Mouse (Mus musculus) kidney, postnatal 0 days (tissue): ENCODE results near the gene Vps53. TPM values are rescaled to one million over a fixed set of nuclear protein-coding genes. Genes with fewer than 3 reads are reported as not detected.

ENCODE experiments used
- ATAC-seq: fragments of 200-750 bp; cut with Nextera tagmentation; replicated peaks from 2 replicates; pipeline ENCODE4 v1.8.0; 2017; ENCODE audit warnings: low read depth, moderate number of reproducible peaks, moderate TSS enrichment, moderate library complexity; ENCODE audit not compliant: low FRiP score
- DNase-seq: peaks from one replicate; pipeline ENCODE4 v3.0.0-alpha.2; 2016; ENCODE audit warnings: low spot score
- H3K27ac ChIP-seq: fragments of 300-500 bp; sonication (generic); 2 replicates; pipeline ENCODE4 v1.5.1; 2014; ENCODE audit warnings: mild to moderate bottlenecking
- H3K27me3 ChIP-seq: fragments of 300-500 bp; sonication (generic); 2 replicates; pipeline ENCODE4 v1.6.1; 2014; ENCODE audit warnings: low read length, mixed read lengths; ENCODE audit not compliant: insufficient read depth
- H3K36me3 ChIP-seq: fragments of 300-500 bp; sonication (generic); 2 replicates; pipeline ENCODE4 v1.6.1; 2014; ENCODE audit warnings: low read length, mixed read lengths; ENCODE audit not compliant: insufficient read depth
- H3K4me1 ChIP-seq: fragments of 300-500 bp; sonication (generic); replicated peaks from 2 replicates; pipeline ENCODE4 v1.6.1; 2014; ENCODE audit warnings: antibody characterized with exemption, low read length, mixed read lengths; ENCODE audit not compliant: insufficient read depth
- H3K4me2 ChIP-seq: fragments of 300-500 bp; sonication (generic); 2 replicates; pipeline ENCODE4 v1.6.1; 2014; ENCODE audit warnings: mild to moderate bottlenecking, low read length, moderate library complexity, mixed read lengths
- H3K4me3 ChIP-seq: fragments of 300-500 bp; sonication (generic); replicated peaks from 2 replicates; pipeline ENCODE4 v1.5.1; 2014; ENCODE audit warnings: low read depth, low read length
- H3K9ac ChIP-seq: fragments of 300-500 bp; sonication (generic); 2 replicates; pipeline ENCODE4 v1.6.1; 2014; ENCODE audit warnings: low read depth, low read length
- H3K9me3 ChIP-seq: fragments of 300-500 bp; sonication (generic); replicated peaks from 2 replicates; pipeline ENCODE4 v1.6.1; 2016; ENCODE audit warnings: low read length, inconsistent platforms, mixed read lengths
- CTCF ChIP-seq: IDR thresholded peaks from 2 replicates; pipeline ENCODE4 v1.5.1; 2016; ENCODE audit warnings: antibody characterized with exemption, low read depth, mild to moderate bottlenecking, moderate library complexity
- WGBS: fragments of 180-500 bp; shearing (Covaris S2); extraction: QIAGEN DNeasy Blood & Tissue Kit; methylation state at CpG from one replicate; pipeline ENCODE4 v1.1.7; 2014; 5-methylcytosine and 5-hydroxymethylcytosine counted together
- polyA plus RNA-seq: library from polyadenylated mRNA; unstranded; fragments of >200 nt; fragmentation: Nextera tagmentation; extraction: Ambion mirVana; gene quantifications from 2 replicates; pipeline ENCODE4 v1.2.1, GENCODE M21; 2015

Gene Vps53
- polyA plus RNA-seq, 1 experiment from 2014 or later, result 39.0 TPM

- H3K4me1 ChIP-seq, result peaks cover 4% of the 10 kb centered on the region; the same call in 1 of the 2 replicates
- WGBS, result 71% methylated on average over 4 of the region's 4 CpGs
- H3K4me2 ChIP-seq, result no peak overlapping the region
- H3K27ac ChIP-seq, result no peak overlapping the region
- DNase-seq, result no peak
- ATAC-seq, result no peak
- H3K4me3 ChIP-seq, result no peak overlapping the region
- no peaks in the 10 kb centered on the region for H3K9me3 ChIP-seq
- H3K27me3 ChIP-seq, result peaks cover 3% of the 10 kb centered on the region; the same call in 1 of the 2 replicates
- no peak overlapping the region for H3K9ac ChIP-seq
- TF ChIP-seq CTCF, result no peak
- no peaks in the 10 kb centered on the region for H3K36me3 ChIP-seq
Observed at GRCm38 (mm10) chr11:76033836-76034235, 145.6 kb downstream of the Vps53 start.

GRCm38 (mm10) chr11:76033359-76033758 lies 146.1 kb downstream of the Vps53 start:
- H3K4me2 ChIP-seq, result no peak overlapping the region
- TF ChIP-seq CTCF, result no peak
- DNase-seq, result no peak
- no peak for ATAC-seq
- no peak overlapping the region for H3K9ac ChIP-seq
- no peaks in the 10 kb centered on the region for H3K36me3 ChIP-seq
- H3K4me1 ChIP-seq, result peaks cover 4% of the 10 kb centered on the region
- no peaks in the 10 kb centered on the region for H3K9me3 ChIP-seq
- H3K4me3 ChIP-seq, result no peak overlapping the region
- 74% methylated on average over 6 of the region's 6 CpGs for WGBS
- no peak overlapping the region for H3K27ac ChIP-seq
- peaks cover 3% of the 10 kb centered on the region; the same call in 1 of the 2 replicates for H3K27me3 ChIP-seq

GRCm38 (mm10) chr11:76028072-76028465 lies 151.4 kb downstream of the Vps53 start:
- DNase-seq, result peak; percentile 71
- WGBS, result 6% methylated on average over 13 of the region's 14 CpGs
- peak; percentile 22; the same call in 1 of the 2 replicates for ATAC-seq

GRCm38 (mm10) chr11:76027139-76028071 lies 152.0 kb downstream of the Vps53 start, which contains the start of gene Rflnb:
TSS of gene Rflnb (minus strand) at chr11:76027782.
- H3K27ac ChIP-seq, result peak within 1 kb of the TSS; percentile 70
- peak within 1 kb of the TSS; percentile 91 for H3K4me2 ChIP-seq
- H3K36me3 ChIP-seq, result 0 out of 2 replicates have a peak, but pooled peaks cover 8% of the 10 kb centered on the region
- under 1% methylated on average over 82 of the region's 112 CpGs for WGBS
- peak; percentile 49; the same call in 1 of the 2 replicates for TF ChIP-seq CTCF
- H3K27me3 ChIP-seq, result peaks cover 3% of the 10 kb centered on the region; the same call in 1 of the 2 replicates
- peak within 1 kb of the TSS; percentile 72 for H3K4me3 ChIP-seq
- H3K9me3 ChIP-seq, result no peaks in the 10 kb centered on the region
- H3K9ac ChIP-seq, result peak within 1 kb of the TSS; percentile 83
- H3K4me1 ChIP-seq, result peaks cover 23% of the 10 kb centered on the region; the same call in 1 of the 2 replicates
- DNase-seq, result peak; percentile 92
- ATAC-seq, result peak; percentile 92

More at GRCm38 (mm10) chr11:76028072-76028465, 151.4 kb downstream of the Vps53 start:
- Histone ChIP-seq H3K4me1 (peaks cover 23% of the 10 kb centered on the region; the same call in 1 of the 2 replicates), H3K4me2 (peak overlapping the region; percentile 91), H3K9me3 (no peaks in the 10 kb centered on the region), H3K36me3 (0 out of 2 replicates have a peak, but pooled peaks cover 8% of the 10 kb centered on the region), H3K27ac (peak overlapping the region; percentile 70), H3K4me3 (peak overlapping the region; percentile 72), H3K9ac (peak overlapping the region; percentile 83), H3K27me3 (peaks cover 3% of the 10 kb centered on the region; the same call in 1 of the 2 replicates)
- no peak for TF ChIP-seq CTCF

GRCm38 (mm10) chr11:76026527-76027138 lies 152.8 kb downstream of the Vps53 start:
- H3K36me3 ChIP-seq, result 0 out of 2 replicates have a peak, but pooled peaks cover 8% of the 10 kb centered on the region
- peak overlapping the region; percentile 72 for H3K4me3 ChIP-seq
- DNase-seq, result peak; percentile 53
- ATAC-seq, result no peak
- peak overlapping the region; percentile 91 for H3K4me2 ChIP-seq
- TF ChIP-seq CTCF, result no peak
- 4% methylated on average over 13 of the region's 14 CpGs for WGBS
- no peaks in the 10 kb centered on the region for H3K9me3 ChIP-seq
- peak overlapping the region; percentile 83 for H3K9ac ChIP-seq
- H3K4me1 ChIP-seq, result peaks cover 23% of the 10 kb centered on the region; the same call in 1 of the 2 replicates
- H3K27ac ChIP-seq, result peak overlapping the region; percentile 70
- peaks cover 3% of the 10 kb centered on the region; the same call in 1 of the 2 replicates for H3K27me3 ChIP-seq

GRCm38 (mm10) chr11:76025080-76025583 lies 154.3 kb downstream of the Vps53 start:
- no peak for DNase-seq
- WGBS, result 78% methylated on average over 7 of the region's 7 CpGs
- peaks cover 23% of the 10 kb centered on the region; the same call in 1 of the 2 replicates for H3K4me1 ChIP-seq

More at GRCm38 (mm10) chr11:76025080-76025583, 154.3 kb downstream of the Vps53 start:
- Histone ChIP-seq H3K9ac (no peak overlapping the region), H3K27me3 (peaks cover 3% of the 10 kb centered on the region; the same call in 1 of the 2 replicates), H3K9me3 (no peaks in the 10 kb centered on the region), H3K4me3 (no peak overlapping the region; the same call in 1 of the 2 replicates), H3K36me3 (peaks cover 12% of the 10 kb centered on the region; the same call in 1 of the 2 replicates), H3K4me2 (peak overlapping the region; percentile 91), H3K27ac (no peak overlapping the region)
- no peak for ATAC-seq
- no peak for TF ChIP-seq CTCF
